Mouse (Mus musculus): Measurements from ENCODE around the gene Scn8a.

DNA sequence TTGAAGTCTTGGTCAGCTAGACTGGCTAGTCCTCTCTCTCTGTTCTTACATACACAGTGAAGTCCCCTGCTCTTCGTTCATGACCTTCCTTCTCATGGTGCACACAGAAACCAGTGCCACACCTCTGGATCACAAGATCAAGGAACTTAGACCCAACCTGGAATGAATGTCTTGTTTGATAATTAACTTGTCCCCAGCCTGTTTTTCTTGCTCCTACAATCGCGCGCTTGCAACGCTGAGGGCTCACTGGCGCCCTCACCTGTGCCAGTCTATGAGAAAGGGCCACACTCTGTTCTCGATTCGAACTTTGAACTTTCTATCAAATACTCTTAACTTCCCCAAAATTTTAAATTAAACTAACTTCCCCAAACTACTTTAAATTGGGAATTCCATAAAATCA, 47.8 kb upstream of the Scn8a start:
- TF ChIP-seq EP300 (IDR thresholded peaks at IDR 0.05; ENCODE audit: insufficient read depth, low read depth, low read length) (no peak), POLR2A (IDR thresholded peaks at IDR 0.05; ENCODE audit: insufficient read depth, low read depth, low read length) (no peak)

Measured in heart, adult 2 months (tissue).